Mouse (Mus musculus) CH12.LX (cell line): Measurements from ENCODE around the gene Vps53.

Experiments
- BHLHE40 ChIP-seq: IDR thresholded peaks from 2 replicates; pipeline ENCODE4 v1.6.1; 2011; ENCODE audit warnings: mild to moderate bottlenecking, low read depth, low read length, improper control_type of control experiment
- CHD1 ChIP-seq: IDR thresholded peaks from 2 replicates; pipeline ENCODE4 v1.6.1; 2012; ENCODE audit warnings: low read depth, low read length, improper control_type of control experiment, inconsistent platforms
- CTCF ChIP-seq, 2 experiments: IDR thresholded peaks in 1 of 2; conservative IDR thresholded peaks in 1 of 2; 2 replicates each; pipeline ENCODE4 v1.5.1; 2011 to 2012; ENCODE audit warnings: low read depth in 2 of 2, low read length in 2 of 2, improper control_type of control experiment in 1 of 2, inconsistent platforms in 1 of 2, mild to moderate bottlenecking in 1 of 2, moderate library complexity in 1 of 2
- EP300 ChIP-seq: IDR thresholded peaks from 2 replicates; pipeline ENCODE4 v1.6.1; 2011; ENCODE audit warnings: low read length, improper control_type of control experiment
- NELFE ChIP-seq: IDR thresholded peaks from 2 replicates; pipeline ENCODE4 v1.6.1; 2011; ENCODE audit warnings: low read depth, low read length, improper control_type of control experiment
- NRF1 ChIP-seq: IDR thresholded peaks from 2 replicates; pipeline ENCODE4 v1.6.1; 2014; ENCODE audit warnings: low read depth, mild to moderate bottlenecking, inconsistent platforms, low read length, improper control_type of control experiment, moderate library complexity
- RCOR1 ChIP-seq: conservative IDR thresholded peaks from 2 replicates; pipeline ENCODE4 v1.6.1; 2012; ENCODE audit warnings: low read depth, mild to moderate bottlenecking, inconsistent platforms, low read length, improper control_type of control experiment
- SIN3A ChIP-seq: IDR thresholded peaks from 2 replicates; pipeline ENCODE4 v1.6.1; 2012; ENCODE audit warnings: low read length, improper control_type of control experiment, inconsistent platforms
- TCF12 ChIP-seq: IDR thresholded peaks from 2 replicates; pipeline ENCODE4 v1.6.1; 2014; ENCODE audit warnings: low read depth, mild to moderate bottlenecking, inconsistent platforms, low read length, improper control_type of control experiment
- USF1 ChIP-seq: IDR thresholded peaks from 2 replicates; pipeline ENCODE4 v1.6.1; 2014; ENCODE audit warnings: low read depth, mild to moderate bottlenecking, inconsistent platforms, low read length, improper control_type of control experiment
- ZMIZ1 ChIP-seq: IDR thresholded peaks from 2 replicates; pipeline ENCODE4 v1.6.1; 2012; ENCODE audit warnings: low read depth, mild to moderate bottlenecking, inconsistent platforms, low read length, improper control_type of control experiment

GRCm38 (mm10) chr11:76020916-76021315 is 158.5 kb downstream of the Vps53 start:
- TF ChIP-seq ZMIZ1 = no peak
- no peak for TF ChIP-seq CTCF (conservative IDR thresholded peaks at IDR 0.05 in 1 of 2, IDR thresholded peaks at IDR 0.05 in 1 of 2; ENCODE audit: low read depth in 2 of 2, low read length in 2 of 2)
- TF ChIP-seq RCOR1 = no peak
- TF ChIP-seq SIN3A = no peak
- TF ChIP-seq BHLHE40 = no peak
- no peak for TF ChIP-seq NRF1
- TF ChIP-seq CHD1 = no peak
- TF ChIP-seq NELFE = no peak
- no peak for TF ChIP-seq TCF12
- TF ChIP-seq USF1 = no peak
- no peak for TF ChIP-seq EP300
